Mouse (Mus musculus) CH12.LX (cell line): ENCODE measurements around the gene Slc25a18. TPM values are rescaled to one million over a fixed set of nuclear protein-coding genes. Genes with fewer than 3 reads are reported as not detected.
"Not testable (repeated sequence)": the region's sequence is repeated elsewhere in the genome, so short reads cannot be mapped to it uniquely, and the experiment has no call there.

ENCODE experiments used
- DNase-seq: peaks from one replicate; pipeline ENCODE4 v3.0.0-alpha.2; 2013; ENCODE audit errors: extremely low read depth
- H3K27ac ChIP-seq: 2 replicates; pipeline ENCODE4 v1.5.1; 2012; ENCODE audit warnings: low read depth, mild to moderate bottlenecking, control low read depth, moderate library complexity; ENCODE audit not compliant: insufficient read depth
- H3K27me3 ChIP-seq: replicated peaks from 2 replicates; pipeline ENCODE3; 2012; ENCODE audit warnings: inconsistent platforms
- H3K36me3 ChIP-seq, 2 experiments: replicated peaks in 1 of 2; 2 replicates each; pipeline versions ENCODE3 to v1.6.1; 2012; ENCODE audit warnings: inconsistent platforms in 1 of 2, low read length in 1 of 2, mild to moderate bottlenecking in 1 of 2, mixed read lengths in 1 of 2, moderate library complexity in 1 of 2; ENCODE audit not compliant: control insufficient read depth in 1 of 2, insufficient read depth in 1 of 2
- H3K4me1 ChIP-seq, 2 experiments: 2 replicates each; pipeline ENCODE4 v1.6.1; 2012; ENCODE audit warnings: inconsistent platforms in 1 of 2, moderate library complexity in 1 of 2; ENCODE audit not compliant: insufficient read depth in 2 of 2, control insufficient read depth in 1 of 2
- H3K4me2 ChIP-seq: 2 replicates; pipeline ENCODE4 v1.6.1; 2012; ENCODE audit warnings: low read depth, mild to moderate bottlenecking, control low read depth; ENCODE audit not compliant: poor library complexity, insufficient read depth, severe bottlenecking
- H3K4me3 ChIP-seq, 3 experiments: fragments of 150-350 bp in 1 of 3; sonication (generic) in 1 of 3; replicated peaks in 1 of 3; 2 replicates each; pipeline versions ENCODE3 to v1.5.1; 2011 to 2012; ENCODE audit warnings: low read depth in 2 of 3, low read length in 2 of 3, mild to moderate bottlenecking in 2 of 3, moderate library complexity in 2 of 3, control low read depth in 1 of 3, improper control_type of control experiment in 1 of 3, inconsistent platforms in 1 of 3, mixed read lengths in 1 of 3; ENCODE audit not compliant: poor library complexity in 1 of 3
- H3K79me2 ChIP-seq: replicated peaks from 2 replicates; pipeline ENCODE4 v1.6.1; 2012; ENCODE audit warnings: mild to moderate bottlenecking, moderate library complexity; ENCODE audit not compliant: control insufficient read depth, poor library complexity, insufficient read depth, severe bottlenecking; ENCODE audit errors: extremely low read depth
- H3K9ac ChIP-seq: 2 replicates; pipeline ENCODE4 v1.6.1; 2012; ENCODE audit warnings: low read depth, mild to moderate bottlenecking, control low read depth, moderate library complexity; ENCODE audit not compliant: insufficient read depth
- H3K9me3 ChIP-seq: replicated peaks from 2 replicates; pipeline ENCODE3; 2012; ENCODE audit warnings: low read length, inconsistent platforms, mixed read lengths
- CHD2 ChIP-seq: IDR thresholded peaks from 2 replicates; pipeline ENCODE4 v1.6.1; 2011; ENCODE audit warnings: low read length, improper control_type of control experiment
- CTCF ChIP-seq, 2 experiments: IDR thresholded peaks in 1 of 2; conservative IDR thresholded peaks in 1 of 2; 2 replicates each; pipeline ENCODE4 v1.5.1; 2011 to 2012; ENCODE audit warnings: low read depth in 2 of 2, low read length in 2 of 2, improper control_type of control experiment in 1 of 2, inconsistent platforms in 1 of 2, mild to moderate bottlenecking in 1 of 2, moderate library complexity in 1 of 2
- EP300 ChIP-seq: IDR thresholded peaks from 2 replicates; pipeline ENCODE4 v1.6.1; 2011; ENCODE audit warnings: low read length, improper control_type of control experiment
- ETS1 ChIP-seq: conservative IDR thresholded peaks from 2 replicates; pipeline ENCODE4 v1.6.1; 2012; ENCODE audit warnings: low read depth, mild to moderate bottlenecking, inconsistent platforms, low read length, improper control_type of control experiment, moderate library complexity
- GABPA ChIP-seq: IDR thresholded peaks from 2 replicates; pipeline ENCODE4 v1.6.1; 2012; ENCODE audit warnings: low read depth, low read length, improper control_type of control experiment, inconsistent platforms; ENCODE audit not compliant: insufficient replicate concordance
- HCFC1 ChIP-seq: IDR thresholded peaks from 2 replicates; pipeline ENCODE4 v1.6.1; 2012; ENCODE audit warnings: low read depth, mild to moderate bottlenecking, inconsistent platforms, low read length, improper control_type of control experiment
- IRF4 ChIP-seq: IDR thresholded peaks from 2 replicates; pipeline ENCODE4 v1.6.1; 2014; ENCODE audit warnings: low read depth, mild to moderate bottlenecking, inconsistent platforms, low read length, improper control_type of control experiment
- JUND ChIP-seq: conservative IDR thresholded peaks from 2 replicates; pipeline ENCODE4 v1.6.1; 2011; ENCODE audit warnings: low read depth, low read length, improper control_type of control experiment
- KAT2A ChIP-seq: IDR thresholded peaks from 2 replicates; pipeline ENCODE4 v1.6.1; 2012; ENCODE audit warnings: low read length, improper control_type of control experiment, inconsistent platforms; ENCODE audit not compliant: insufficient replicate concordance
- MAFK ChIP-seq: IDR thresholded peaks from 2 replicates; pipeline ENCODE4 v1.6.1; 2011; ENCODE audit warnings: low read length, improper control_type of control experiment; ENCODE audit not compliant: insufficient replicate concordance
- MEF2A ChIP-seq: IDR thresholded peaks from 2 replicates; pipeline ENCODE4 v1.6.1; 2014; ENCODE audit warnings: low read depth, mild to moderate bottlenecking, inconsistent platforms, low read length, improper control_type of control experiment, borderline replicate concordance
- MXI1 ChIP-seq: IDR thresholded peaks from 2 replicates; pipeline ENCODE4 v1.6.1; 2011; ENCODE audit warnings: mild to moderate bottlenecking, low read depth, low read length, improper control_type of control experiment
- MYC ChIP-seq: IDR thresholded peaks from 2 replicates; pipeline ENCODE4 v1.6.1; 2011; ENCODE audit warnings: low read depth, mild to moderate bottlenecking, improper control_type of control experiment, low read length
- NELFE ChIP-seq: IDR thresholded peaks from 2 replicates; pipeline ENCODE4 v1.6.1; 2011; ENCODE audit warnings: low read depth, low read length, improper control_type of control experiment
- POLR2A ChIP-seq: IDR thresholded peaks from 2 replicates; pipeline ENCODE4 v1.6.1; 2011; ENCODE audit warnings: low read depth, mild to moderate bottlenecking, improper control_type of control experiment, low read length
- RAD21 ChIP-seq: IDR thresholded peaks from 2 replicates; pipeline ENCODE4 v1.6.1; 2011; ENCODE audit warnings: low read depth, mild to moderate bottlenecking, low read length, improper control_type of control experiment, moderate library complexity
- SIN3A ChIP-seq: IDR thresholded peaks from 2 replicates; pipeline ENCODE4 v1.6.1; 2012; ENCODE audit warnings: low read length, improper control_type of control experiment, inconsistent platforms
- TCF12 ChIP-seq: IDR thresholded peaks from 2 replicates; pipeline ENCODE4 v1.6.1; 2014; ENCODE audit warnings: low read depth, mild to moderate bottlenecking, inconsistent platforms, low read length, improper control_type of control experiment
- USF2 ChIP-seq: conservative IDR thresholded peaks from 2 replicates; pipeline ENCODE4 v1.6.1; 2011; ENCODE audit warnings: low read depth, low read length, improper control_type of control experiment
- ZNF384 ChIP-seq: IDR thresholded peaks from 2 replicates; pipeline ENCODE4 v1.6.1; 2012; ENCODE audit warnings: low read depth, low read length, improper control_type of control experiment, inconsistent platforms
- dilution Hi-C: fragments of 300-500 bp; cut with MboI; formaldehyde crosslinking; loops from 2 replicates; pipeline ENCODE4 v1.14.3; 2020; ENCODE audit warnings: low sequenced_read_pairs; ENCODE audit not compliant: extremely low pct_unique_long_range_greater_than_20kb, extremely low pct_ligation_motif_present
- in situ Hi-C: fragments of 300-500 bp; cut with MboI; formaldehyde crosslinking; loops from 3 replicates; pipeline ENCODE4 v1.14.3; 2019; ENCODE audit warnings: low sequenced_read_pairs, low pct_ligation_motif_present, low pct_unique_long_range_greater_than_20kb, mixed read lengths
- polyA plus RNA-seq: library from polyadenylated mRNA; unstranded; fragments of >175 nt; gene quantifications from 2 replicates; pipeline ENCODE4 v1.2.1, GENCODE M21; 2012; ENCODE audit warnings: low read depth; ENCODE audit not compliant: insufficient read length
- total RNA-seq, 2 experiments: library from RNA; depleted of rRNA; stranded (reverse); fragments of 300-350 nt in 1 of 2; fragments of >200 nt in 1 of 2; gene quantifications; 2 replicates each; pipeline ENCODE4 v1.2.3; 2012 to 2014

Gene Slc25a18
- total and polyA plus RNA-seq, 3 experiments, result 0.08 to 0.51 (median 0.19) TPM

GRCm38 (mm10) chr6:120807738-120808081, 34.3 kb downstream of the Slc25a18 start:
- Histone ChIP-seq H3K9me3 (peaks cover 3% of the 10 kb centered on the region), H3K27me3 (no peaks in the 10 kb centered on the region), H3K27ac (no peak overlapping the region), H3K4me1 (no peaks in the 10 kb centered on the region), H3K4me3 (no peak overlapping the region), H3K79me2 (no peaks in the 10 kb centered on the region), H3K4me2 (no peak overlapping the region), H3K9ac (no peak overlapping the region), H3K36me3 (peaks cover 63 to 85% of the 10 kb centered on the region in 2 experiments)
- in situ Hi-C loops (no loop called here), dilution Hi-C loops (no loop called here)
- no peak for TF ChIP-seq RAD21
- TF ChIP-seq POLR2A, result no peak
- no peak for TF ChIP-seq MXI1
- no peak for TF ChIP-seq TCF12
- no peak for TF ChIP-seq SIN3A
- no peak for TF ChIP-seq IRF4
- TF ChIP-seq KAT2A, result no peak
- TF ChIP-seq GABPA, result no peak
- no peak for TF ChIP-seq USF2
- TF ChIP-seq MYC, result no peak
- no peak for TF ChIP-seq JUND
- TF ChIP-seq ETS1, result no peak
- no peak for TF ChIP-seq CHD2
- no peak for TF ChIP-seq CTCF (conservative IDR thresholded peaks at IDR 0.05 in 1 of 2, IDR thresholded peaks at IDR 0.05 in 1 of 2; ENCODE audit: low read depth in 2 of 2, low read length in 2 of 2)
- no peak for TF ChIP-seq HCFC1
- no peak for TF ChIP-seq EP300
- no peak for TF ChIP-seq MEF2A
- no peak for TF ChIP-seq MAFK
- TF ChIP-seq ZNF384, result no peak
- no peak for TF ChIP-seq NELFE
- DNase-seq, result no peak

- H3K27ac ChIP-seq, H3K9me3 ChIP-seq, DNase-seq, H3K9ac ChIP-seq, in situ Hi-C loops, H3K27me3 ChIP-seq, dilution Hi-C loops, H3K79me2 ChIP-seq, H3K4me1 ChIP-seq, H3K4me3 ChIP-seq, H3K4me2 ChIP-seq: not testable (repeated sequence)
- peaks cover 28 to 44% of the 10 kb centered on the region in 2 experiments for H3K36me3 ChIP-seq
Observed at GRCm38 (mm10) chr6:120811999-120812398, 38.6 kb downstream of the Slc25a18 start.
